Mouse (Mus musculus): Measurements from ENCODE around the gene Gprc5c.

- TF ChIP-seq CTCF (IDR thresholded peaks at IDR 0.05; ENCODE audit: extremely low read depth, insufficient read length, insufficient replicate concordance, low read depth, low read length) (no peak), POLR2A (IDR thresholded peaks at IDR 0.05; ENCODE audit: low read depth, low read length) (no peak)
These were observed 47.1 kb downstream of the Gprc5c start for GRCm38 (mm10) chr11:114898026-114898425.

Data from small intestine, adult 2 months (tissue).